Mouse (Mus musculus) heart, embryonic 11.5 days (tissue): ENCODE results near the gene Ccdc171. TPM values are rescaled to one million over a fixed set of nuclear protein-coding genes. Genes with fewer than 3 reads are reported as not detected.
A peak's percentile ranks its signal among the peaks of the same experiment; 100 is the strongest.

Source experiments
- ATAC-seq: fragments of 200-750 bp; cut with Nextera tagmentation; replicated peaks from 2 replicates; pipeline ENCODE4 v1.8.0; 2017; ENCODE audit warnings: moderate library complexity; ENCODE audit not compliant: insufficient number of reproducible peaks, low FRiP score, low TSS enrichment
- H3K27ac ChIP-seq: fragments of 300-500 bp; sonication (generic); 2 replicates; pipeline ENCODE4 v1.5.1; 2014; ENCODE audit warnings: mild to moderate bottlenecking, low read depth, low read length
- H3K27me3 ChIP-seq: fragments of 300-500 bp; sonication (generic); 2 replicates; pipeline ENCODE4 v1.6.1; 2014; ENCODE audit warnings: mild to moderate bottlenecking, low read length, mixed read lengths; ENCODE audit not compliant: control insufficient read depth, insufficient read depth
- H3K36me3 ChIP-seq: fragments of 300-500 bp; sonication (generic); 2 replicates; pipeline ENCODE4 v1.6.1; 2014; ENCODE audit warnings: mild to moderate bottlenecking, low read length, moderate library complexity, mixed read lengths; ENCODE audit not compliant: control insufficient read depth, insufficient read depth
- H3K4me1 ChIP-seq: fragments of 300-500 bp; sonication (generic); 2 replicates; pipeline ENCODE4 v1.6.1; 2014; ENCODE audit warnings: low read length; ENCODE audit not compliant: control insufficient read depth, insufficient read depth
- H3K4me2 ChIP-seq: fragments of 300-500 bp; sonication (generic); 2 replicates; pipeline ENCODE4 v1.6.1; 2014; ENCODE audit warnings: mild to moderate bottlenecking, moderate library complexity
- H3K4me3 ChIP-seq: fragments of 300-500 bp; sonication (generic); 2 replicates; pipeline ENCODE4 v1.5.1; 2014; ENCODE audit warnings: low read depth, low read length
- H3K9ac ChIP-seq: fragments of 300-500 bp; sonication (generic); 2 replicates; pipeline ENCODE4 v1.6.1; 2014; ENCODE audit warnings: mild to moderate bottlenecking, low read depth, low read length, moderate library complexity
- H3K9me3 ChIP-seq: fragments of 300-500 bp; sonication (generic); replicated peaks from 2 replicates; pipeline ENCODE4 v1.6.1; 2016; ENCODE audit warnings: low read length; ENCODE audit not compliant: control insufficient read depth
- whole genome bisulfite sequencing: fragments of 180-500 bp; shearing (Covaris S2); extraction: QIAGEN DNeasy Blood & Tissue Kit; methylation state at CpG from one replicate; pipeline ENCODE4 v1.1.7; 2014; ENCODE audit not compliant: insufficient replicate concordance; 5-methylcytosine and 5-hydroxymethylcytosine counted together
- polyA plus RNA-seq: library from polyadenylated mRNA; unstranded; fragments of >200 nt; fragmentation: Nextera tagmentation; extraction: Ambion mirVana; gene quantifications from 2 replicates; pipeline ENCODE4 v1.2.1, GENCODE M21; 2014

The Ccdc171 gene
- polyA plus RNA-seq, 1 experiment from 2014 or later, result 4.9 TPM

DNA sequence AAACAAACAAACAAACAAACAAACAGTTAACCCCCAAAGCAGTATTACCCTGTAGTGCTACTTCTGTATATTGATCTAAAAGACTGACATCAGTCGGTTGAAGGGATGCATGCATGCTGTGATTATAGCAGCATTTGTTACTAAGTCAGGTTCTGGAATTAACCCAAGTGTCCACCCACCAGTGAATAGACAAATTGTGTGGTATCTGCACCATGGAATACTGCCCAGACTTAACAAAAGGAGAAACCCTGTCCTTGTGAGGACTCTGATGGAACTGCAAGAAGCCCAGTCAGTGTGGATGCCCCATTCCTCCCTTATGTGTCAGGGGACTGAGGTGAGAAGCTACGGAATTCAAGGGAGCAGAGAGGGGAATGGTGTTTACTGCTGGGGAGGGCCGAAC, 336.4 kb downstream of the Ccdc171 start:
- Histone ChIP-seq H3K27me3 (no peaks in the 10 kb centered on the region), H3K4me2 (no peak overlapping the region), H3K9ac (no peak overlapping the region), H3K4me1 (no peaks in the 10 kb centered on the region), H3K4me3 (no peak overlapping the region), H3K9me3 (no peaks in the 10 kb centered on the region), H3K27ac (no peak overlapping the region), H3K36me3 (no peaks in the 10 kb centered on the region)
- ATAC-seq, result no peak
- WGBS, result 78% methylated on average over 3 of the region's 3 CpGs

DNA sequence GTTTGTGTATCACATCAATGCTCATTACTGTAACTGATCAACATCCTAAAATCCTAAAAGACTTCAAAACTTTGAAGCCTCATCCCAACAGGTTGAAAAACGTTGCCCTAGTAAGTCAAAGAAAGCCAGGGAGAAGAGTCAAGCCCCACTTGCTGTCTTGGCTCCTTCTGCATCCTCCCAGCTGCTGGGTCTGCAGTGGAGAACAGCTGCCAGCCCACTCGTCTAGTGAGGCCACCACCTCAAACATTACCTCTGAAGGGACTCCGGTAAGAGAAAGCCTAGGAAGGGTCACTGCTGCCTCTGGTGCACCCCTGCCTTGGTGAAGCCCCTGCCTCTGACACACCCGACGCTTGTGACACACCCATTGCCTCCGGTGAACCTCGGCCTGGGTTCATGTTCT, 336.9 kb downstream of the Ccdc171 start:
- ATAC-seq, result no peak
- WGBS, result 71% methylated on average over 7 of the region's 7 CpGs
- Histone ChIP-seq H3K9me3 (no peaks in the 10 kb centered on the region), H3K9ac (no peak overlapping the region), H3K36me3 (no peaks in the 10 kb centered on the region), H3K4me3 (no peak overlapping the region), H3K4me1 (no peaks in the 10 kb centered on the region), H3K27ac (no peak overlapping the region), H3K4me2 (no peak overlapping the region), H3K27me3 (no peaks in the 10 kb centered on the region)

DNA sequence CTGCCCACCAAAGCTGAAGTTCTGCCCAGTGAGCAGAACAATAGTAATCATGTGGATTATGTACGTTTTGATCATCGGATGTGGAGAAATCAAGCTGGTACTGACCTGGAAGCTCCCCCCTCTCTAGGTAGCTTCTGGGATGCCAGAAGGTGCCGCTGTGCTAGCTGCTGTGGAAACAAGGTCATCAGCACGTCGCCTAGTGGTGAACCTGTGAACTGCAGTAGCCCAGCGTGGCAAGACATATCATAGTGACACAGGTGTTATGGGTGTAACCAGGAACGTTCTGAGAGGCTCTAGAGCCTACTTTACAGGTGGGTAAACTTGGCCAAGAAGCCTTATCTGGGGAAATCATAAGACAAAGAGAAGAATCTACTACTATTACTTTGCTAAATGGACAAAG, 351.3 kb downstream of the Ccdc171 start:
- H3K27me3 ChIP-seq, result no peaks in the 10 kb centered on the region
- H3K27ac ChIP-seq, result no peak overlapping the region
- WGBS, result 47% methylated on average over 7 of the region's 7 CpGs
- no peaks in the 10 kb centered on the region for H3K4me1 ChIP-seq
- no peak overlapping the region for H3K4me2 ChIP-seq
- H3K9me3 ChIP-seq, result no peaks in the 10 kb centered on the region
- no peak overlapping the region for H3K4me3 ChIP-seq
- ATAC-seq, result no peak
- no peak overlapping the region for H3K9ac ChIP-seq
- H3K36me3 ChIP-seq, result no peaks in the 10 kb centered on the region

GRCm38 (mm10) chr4:83878236-83878635, 352.9 kb downstream of the Ccdc171 start:
- WGBS, result 78% methylated on average over 8 of the region's 8 CpGs
- Histone ChIP-seq H3K4me1 (no peaks in the 10 kb centered on the region), H3K4me3 (no peak overlapping the region), H3K27ac (no peak overlapping the region), H3K9me3 (no peaks in the 10 kb centered on the region), H3K9ac (no peak overlapping the region), H3K27me3 (no peaks in the 10 kb centered on the region), H3K36me3 (no peaks in the 10 kb centered on the region), H3K4me2 (no peak overlapping the region)
- ATAC-seq, result no peak

GRCm38 (mm10) chr4:83888459-83889054, 363.2 kb downstream of the Ccdc171 start:
- Histone ChIP-seq H3K4me2 (no peak overlapping the region), H3K36me3 (no peaks in the 10 kb centered on the region), H3K9me3 (no peaks in the 10 kb centered on the region), H3K9ac (no peak overlapping the region), H3K27me3 (no peaks in the 10 kb centered on the region), H3K4me3 (no peak overlapping the region), H3K4me1 (no peaks in the 10 kb centered on the region), H3K27ac (no peak overlapping the region)
- WGBS, result 60% methylated on average over 13 of the region's 13 CpGs
- no peak for ATAC-seq

DNA sequence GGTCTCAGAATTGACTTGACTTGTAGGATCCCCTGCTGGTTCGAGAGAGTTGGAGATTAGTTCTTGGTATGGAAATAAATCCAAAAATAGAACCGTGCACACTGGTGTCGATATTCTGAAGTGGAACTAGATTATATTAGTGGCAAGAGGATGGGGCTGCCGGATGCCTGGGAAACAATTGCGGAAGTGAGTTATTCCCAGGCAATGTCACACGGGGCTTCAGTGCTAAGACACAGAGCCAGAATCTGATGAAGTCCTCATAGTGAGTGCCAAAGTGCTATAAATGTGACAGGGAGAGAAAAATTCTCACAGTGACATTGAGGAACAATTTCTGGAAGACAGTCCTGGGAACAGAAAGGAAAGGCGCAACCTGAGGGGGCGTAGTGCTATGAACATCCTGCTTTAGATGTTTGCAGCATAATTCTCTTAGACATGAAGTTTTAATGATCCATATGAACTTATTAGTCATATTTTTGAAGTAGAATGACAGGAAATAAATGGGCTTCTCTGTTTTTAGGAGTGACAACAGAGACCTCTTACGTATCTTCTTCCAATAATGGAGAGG, 376.8 kb downstream of the Ccdc171 start:
- no peak for ATAC-seq
- H3K9ac ChIP-seq, result no peak overlapping the region
- no peak overlapping the region for H3K27ac ChIP-seq
- no peaks in the 10 kb centered on the region for H3K36me3 ChIP-seq
- H3K9me3 ChIP-seq, result no peaks in the 10 kb centered on the region
- no peak overlapping the region for H3K4me3 ChIP-seq
- peak overlapping the region; percentile 2; the same call in 1 of the 2 replicates for H3K4me2 ChIP-seq
- 58% methylated on average over 9 of the region's 9 CpGs for WGBS
- H3K27me3 ChIP-seq, result no peaks in the 10 kb centered on the region
- 0 out of 2 replicates have a peak, but pooled peaks cover 2% of the 10 kb centered on the region for H3K4me1 ChIP-seq

Other genes with a start within 250 kb of the Ccdc171 start
- 2.3 and 2.9 TPM in 2 replicates for gene Ttc39b, start 201.3 kb upstream of the Ccdc171 start, polyA plus RNA-seq
- 33.2 and 37.7 TPM in 2 replicates for gene Snapc3, start 107.8 kb upstream of the Ccdc171 start, polyA plus RNA-seq
- 111 and 115 TPM in 2 replicates for gene Psip1, start 39.1 kb upstream of the Ccdc171 start, polyA plus RNA-seq